Mouse (Mus musculus) midbrain, embryonic 10.5 days (tissue): Measurements from ENCODE around the gene Zfp426. TPM values are rescaled to one million over a fixed set of nuclear protein-coding genes. Genes with fewer than 3 reads are reported as not detected.

Source experiments
- DNase-seq: peaks from one replicate; pipeline ENCODE4 v3.0.0-alpha.2; 2017; ENCODE audit warnings: low spot score
- H3K27ac ChIP-seq: fragments of 300-500 bp; sonication (generic); replicated peaks from 2 replicates; pipeline ENCODE4 v1.5.1; 2016; ENCODE audit warnings: mild to moderate bottlenecking
- H3K27me3 ChIP-seq: fragments of 300-500 bp; sonication (generic); 2 replicates; pipeline ENCODE4 v1.6.1; 2016; ENCODE audit warnings: low read depth, mild to moderate bottlenecking; ENCODE audit not compliant: poor library complexity, severe bottlenecking
- H3K36me3 ChIP-seq: fragments of 300-500 bp; sonication (generic); 2 replicates; pipeline ENCODE4 v1.6.1; 2016; ENCODE audit warnings: mild to moderate bottlenecking, moderate library complexity
- H3K4me1 ChIP-seq: fragments of 300-500 bp; sonication (generic); 2 replicates; pipeline ENCODE4 v1.6.1; 2016
- H3K4me3 ChIP-seq: fragments of 300-500 bp; sonication (generic); 2 replicates; pipeline ENCODE4 v1.5.1; 2016; ENCODE audit warnings: mild to moderate bottlenecking, moderate library complexity
- H3K9me3 ChIP-seq: fragments of 300-500 bp; sonication (generic); replicated peaks from 2 replicates; pipeline ENCODE4 v1.6.1; 2016; ENCODE audit warnings: mild to moderate bottlenecking
- WGBS: fragments of 180-500 bp; shearing (Covaris S2); methylation state at CpG from one replicate; pipeline ENCODE4 v1.1.7; 2016; 5-methylcytosine and 5-hydroxymethylcytosine counted together
- polyA plus RNA-seq: library from polyadenylated mRNA; unstranded; fragments of >200 nt; fragmentation: Nextera tagmentation; extraction: Ambion mirVana; gene quantifications from 2 replicates; pipeline ENCODE4 v1.2.1, GENCODE M21; 2016

Zfp426 gene
- polyA plus RNA-seq, 1 experiment from 2014 or later: 27.3 TPM

- DNase-seq: no peak
- Histone ChIP-seq H3K9me3 (no peaks in the 10 kb centered on the region), H3K27ac (no peak overlapping the region), H3K4me3 (no peak overlapping the region), H3K27me3 (no peaks in the 10 kb centered on the region), H3K4me1 (no peaks in the 10 kb centered on the region), H3K36me3 (peaks cover 96% of the 10 kb centered on the region)
- WGBS: 90% methylated on average over 3 of the region's 3 CpGs
Measured at GRCm38 (mm10) chr9:20509676-20510075, 17.1 kb upstream of the Zfp426 start.

DNA sequence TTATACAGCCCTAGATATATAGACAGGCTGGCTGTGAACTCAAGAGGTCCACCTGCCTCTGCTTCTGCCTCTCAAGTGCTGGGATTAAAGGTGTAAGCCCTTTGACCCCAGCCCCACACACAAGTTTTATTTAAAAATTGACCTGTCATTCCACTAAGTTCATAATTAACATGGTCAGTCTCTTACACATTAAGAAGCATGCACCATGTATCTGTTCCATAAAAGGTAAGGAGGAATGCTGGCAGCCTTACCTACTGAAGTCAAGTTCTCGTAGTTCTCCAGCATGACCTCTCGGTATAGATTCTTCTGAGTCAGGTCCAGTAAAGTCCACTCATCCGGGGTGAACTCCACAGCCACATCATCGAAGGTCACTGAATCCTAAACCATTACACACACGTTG is 12.3 kb upstream of the Zfp426 start:
- Histone ChIP-seq H3K4me3 (no peak overlapping the region), H3K36me3 (peaks cover 97% of the 10 kb centered on the region), H3K4me1 (no peaks in the 10 kb centered on the region), H3K27ac (no peak overlapping the region), H3K9me3 (no peaks in the 10 kb centered on the region), H3K27me3 (no peaks in the 10 kb centered on the region)
- no peak for DNase-seq
- 90% methylated on average over 5 of the region's 5 CpGs for WGBS

GRCm38 (mm10) chr9:20493281-20493680 is 735 bp upstream of the Zfp426 start:
- H3K27ac ChIP-seq: peak overlapping the region; percentile 94
- H3K27me3 ChIP-seq: no peaks in the 10 kb centered on the region
- H3K4me1 ChIP-seq: peaks cover 22% of the 10 kb centered on the region
- H3K36me3 ChIP-seq: peaks cover 63% of the 10 kb centered on the region
- peak overlapping the region; percentile 91 for H3K4me3 ChIP-seq
- H3K9me3 ChIP-seq: no peaks in the 10 kb centered on the region
- 12% methylated on average over 9 of the region's 9 CpGs for WGBS
- no peak for DNase-seq

DNA sequence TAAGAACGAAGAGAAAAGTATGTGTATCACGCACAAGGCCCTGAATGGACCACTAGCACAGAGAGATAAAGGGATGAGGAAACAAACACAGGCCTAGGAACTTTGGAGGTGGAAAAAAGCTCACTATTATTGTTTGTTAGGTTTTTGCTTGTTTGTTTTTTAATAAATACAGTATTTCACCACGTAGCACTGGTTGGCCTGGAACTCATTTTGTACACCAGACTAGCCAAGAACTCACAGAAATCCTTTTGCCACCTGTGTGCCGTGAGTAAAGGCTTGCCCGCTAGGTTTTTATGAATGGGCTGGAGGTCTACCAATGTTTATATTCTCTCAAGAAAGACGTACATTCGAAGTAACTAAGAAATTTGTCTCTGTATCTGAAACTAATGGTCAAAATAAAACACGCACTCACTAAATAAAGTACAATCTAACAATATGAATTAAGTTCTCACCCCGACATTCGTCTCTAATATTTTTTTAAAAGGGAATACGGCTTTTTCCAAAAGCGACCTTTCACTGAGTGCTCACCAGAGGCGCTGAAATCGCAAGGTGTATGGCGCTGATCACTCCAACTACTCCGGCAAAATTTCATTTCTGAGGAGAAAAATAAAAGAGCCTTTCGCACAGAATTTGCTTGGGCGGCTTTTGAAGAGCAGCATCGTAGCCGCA is 554 bp downstream of the Zfp426 start:
- Histone ChIP-seq H3K36me3 (peaks cover 60% of the 10 kb centered on the region), H3K4me1 (peaks cover 22% of the 10 kb centered on the region), H3K9me3 (no peaks in the 10 kb centered on the region), H3K27me3 (no peaks in the 10 kb centered on the region), H3K4me3 (peak overlapping the region; percentile 91), H3K27ac (peak overlapping the region; percentile 94)
- no peak for DNase-seq
- 14% methylated on average over 20 of the region's 20 CpGs for WGBS

GRCm38 (mm10) chr9:20489536-20489935 is 3.0 kb downstream of the Zfp426 start:
- Histone ChIP-seq H3K4me3 (no peak overlapping the region), H3K4me1 (peaks cover 22% of the 10 kb centered on the region), H3K27ac (no peak overlapping the region), H3K36me3 (peaks cover 61% of the 10 kb centered on the region), H3K9me3 (no peaks in the 10 kb centered on the region), H3K27me3 (no peaks in the 10 kb centered on the region)
- DNase-seq: no peak
- 95% methylated on average over 5 of the region's 5 CpGs for WGBS

DNA sequence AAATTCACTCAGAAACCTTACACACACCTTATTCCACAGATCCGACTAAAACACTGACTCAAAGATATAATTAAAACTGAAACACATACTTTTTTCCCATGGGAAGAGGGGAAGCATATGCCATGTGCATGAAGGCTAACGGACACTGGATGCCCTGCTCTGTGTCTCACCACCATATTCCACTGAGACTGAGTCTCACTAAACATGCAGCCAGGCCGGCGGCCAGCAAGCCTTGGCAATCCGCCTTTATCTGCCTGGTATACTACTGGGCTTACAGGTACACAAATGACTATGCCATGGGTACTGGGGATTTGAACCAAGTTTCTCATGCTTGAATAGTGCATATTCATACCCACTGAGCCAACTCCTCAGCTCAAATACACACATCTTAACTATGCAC is 13.2 kb downstream of the Zfp426 start:
- no peak overlapping the region for H3K4me3 ChIP-seq
- H3K27me3 ChIP-seq: no peaks in the 10 kb centered on the region
- H3K36me3 ChIP-seq: peaks cover 100% of the 10 kb centered on the region
- no peak overlapping the region for H3K27ac ChIP-seq
- no peaks in the 10 kb centered on the region for H3K4me1 ChIP-seq
- no peaks in the 10 kb centered on the region for H3K9me3 ChIP-seq
- WGBS: 89% methylated on average over 5 of the region's 5 CpGs
- no peak for DNase-seq

DNA sequence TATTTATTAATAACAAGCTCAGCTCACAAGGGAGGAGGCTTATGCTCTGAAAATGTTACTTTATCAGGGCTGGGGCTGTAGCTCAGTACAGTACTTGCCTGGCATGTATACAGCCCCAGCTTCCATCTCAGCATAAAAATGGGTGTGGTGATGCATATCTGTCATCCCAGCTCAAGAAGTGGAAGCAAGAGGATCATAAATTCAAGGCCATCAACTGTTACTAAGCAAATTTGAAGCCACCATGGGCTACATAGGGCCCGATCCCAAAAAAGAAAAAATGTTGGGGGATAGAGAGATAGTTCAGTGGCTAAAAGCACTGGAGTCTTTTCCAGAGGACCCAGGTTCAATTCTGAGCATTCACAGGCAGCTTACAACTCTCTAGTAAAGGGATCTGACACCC is 15.9 kb downstream of the Zfp426 start:
- Histone ChIP-seq H3K4me3 (no peak overlapping the region), H3K27ac (no peak overlapping the region), H3K9me3 (peaks cover 3% of the 10 kb centered on the region; the same call in 1 of the 2 replicates), H3K36me3 (peaks cover 100% of the 10 kb centered on the region), H3K27me3 (no peaks in the 10 kb centered on the region), H3K4me1 (no peaks in the 10 kb centered on the region)
- WGBS: 93% methylated on average over 1 of the region's 1 CpGs
- no peak for DNase-seq

DNA sequence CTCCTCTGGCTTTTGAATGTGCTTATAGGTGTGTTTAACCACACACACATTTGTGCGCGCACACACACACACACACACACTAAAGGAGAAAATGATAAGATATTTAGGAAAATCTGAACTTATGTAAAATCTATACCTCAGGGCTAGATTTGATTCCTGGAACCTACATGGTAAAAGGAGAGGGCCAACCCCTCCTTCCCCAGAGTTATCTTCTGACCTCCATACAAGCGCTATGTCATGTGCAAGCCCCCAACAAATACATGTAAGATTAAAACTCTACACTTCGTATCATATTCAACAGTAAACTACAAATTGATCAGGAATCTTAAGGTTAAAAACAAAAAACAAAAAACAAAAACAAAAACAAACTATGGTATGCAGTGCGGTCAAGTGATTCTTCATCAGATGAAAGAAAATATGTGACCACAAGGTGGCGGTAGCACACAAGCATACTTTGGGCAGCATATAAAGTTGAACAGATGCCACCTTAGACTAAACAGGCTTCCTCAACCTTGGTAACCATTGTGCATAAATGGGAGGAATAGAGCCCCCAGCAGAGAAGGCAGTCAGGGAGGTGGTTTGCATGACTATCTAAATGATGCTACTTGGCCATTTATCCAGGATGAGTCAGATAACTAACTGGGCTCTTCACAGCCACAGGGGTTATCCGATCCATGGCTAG is 25.6 kb downstream of the Zfp426 start:
- no peak overlapping the region for H3K4me3 ChIP-seq
- H3K9me3 ChIP-seq: peaks cover 31% of the 10 kb centered on the region
- peak; percentile 43 for DNase-seq
- no peaks in the 10 kb centered on the region for H3K4me1 ChIP-seq
- WGBS: 57% methylated on average over 7 of the region's 7 CpGs
- H3K27me3 ChIP-seq: no peaks in the 10 kb centered on the region
- H3K27ac ChIP-seq: no peak overlapping the region
- H3K36me3 ChIP-seq: peaks cover 35% of the 10 kb centered on the region

DNA sequence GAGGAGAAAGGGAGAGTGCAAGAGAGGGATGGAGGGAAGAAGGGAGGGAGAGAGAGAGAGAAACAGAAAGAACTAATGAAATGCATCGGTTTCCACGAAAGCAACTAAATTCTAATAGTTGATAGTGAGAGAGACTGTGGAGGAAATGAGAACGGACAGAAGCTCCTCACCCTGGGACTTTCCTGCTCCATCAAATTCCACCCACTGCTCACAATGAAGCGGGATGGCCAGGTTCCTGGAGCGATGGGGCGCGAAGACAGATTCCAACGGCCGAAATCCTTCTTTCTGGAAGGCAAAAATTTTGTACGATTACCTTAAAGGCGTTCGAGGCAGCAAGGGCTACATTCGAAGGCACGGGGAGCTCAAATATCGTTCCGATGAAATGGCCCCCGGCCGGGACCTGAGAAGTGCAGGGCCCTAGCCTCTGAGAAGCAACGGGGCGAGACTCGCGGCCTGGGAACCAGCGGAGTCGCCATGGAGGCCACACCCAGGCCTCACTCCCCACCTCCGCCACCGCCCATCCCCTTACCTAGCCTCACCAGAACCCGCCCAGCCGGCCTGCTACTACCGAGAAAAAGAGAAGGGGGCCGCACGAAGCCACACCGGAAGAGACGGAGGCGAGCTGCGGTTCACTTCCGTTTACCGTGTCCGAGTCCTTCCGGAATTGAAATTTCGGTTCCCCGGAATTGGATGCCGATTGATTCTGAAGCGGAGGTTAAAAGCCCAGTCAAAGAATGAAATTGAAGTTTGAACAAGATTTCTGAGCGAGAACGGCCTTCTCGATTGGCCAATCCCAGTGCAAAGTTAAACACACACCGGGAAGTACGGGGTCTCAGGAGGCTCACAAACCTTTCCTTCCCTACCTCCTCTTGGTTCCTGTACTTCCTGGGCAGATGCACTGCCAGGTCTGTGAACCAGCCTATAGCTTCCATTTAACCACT is 32.9 kb downstream of the Zfp426 start, which contains the start of gene Zfp26:
Zfp26 (minus strand) TSS at position 786 of the 941 bp plus-strand sequence.
- DNase-seq: peak; percentile 78
- Histone ChIP-seq H3K27me3 (no peaks in the 10 kb centered on the region), H3K27ac (peak within 1 kb of the TSS; percentile 94), H3K36me3 (peaks cover 40% of the 10 kb centered on the region), H3K9me3 (no peaks in the 10 kb centered on the region), H3K4me3 (peak within 1 kb of the TSS; percentile 86), H3K4me1 (peaks cover 16% of the 10 kb centered on the region)
- WGBS: under 1% methylated on average over 48 of the region's 48 CpGs

DNA sequence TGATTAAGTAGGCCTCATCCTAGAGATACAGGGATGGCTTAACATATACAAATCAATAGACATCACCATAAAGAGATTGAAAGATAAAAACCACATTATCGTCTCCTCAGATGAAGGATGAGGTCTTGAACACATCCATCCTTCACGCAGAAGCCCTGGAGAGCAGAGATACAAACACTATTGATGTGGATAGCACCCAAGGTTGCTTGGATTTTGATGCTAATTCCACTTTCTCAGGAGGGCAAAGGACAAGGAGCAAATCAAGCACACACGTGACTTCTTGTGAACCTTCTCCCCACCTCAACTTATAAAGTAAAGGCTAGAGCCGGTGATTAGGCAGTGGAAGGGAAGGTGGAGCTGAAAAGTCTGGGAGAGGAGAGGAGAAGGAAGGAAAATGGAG is 38.9 kb downstream of the Zfp426 start:
- no peak for DNase-seq
- H3K36me3 ChIP-seq: peaks cover 95% of the 10 kb centered on the region
- H3K27me3 ChIP-seq: no peaks in the 10 kb centered on the region
- no peak overlapping the region for H3K27ac ChIP-seq
- 92% methylated on average over 4 of the region's 4 CpGs for WGBS
- H3K4me1 ChIP-seq: peaks cover 7% of the 10 kb centered on the region
- H3K9me3 ChIP-seq: peaks cover 3% of the 10 kb centered on the region; the same call in 1 of the 2 replicates
- no peak overlapping the region for H3K4me3 ChIP-seq

DNA sequence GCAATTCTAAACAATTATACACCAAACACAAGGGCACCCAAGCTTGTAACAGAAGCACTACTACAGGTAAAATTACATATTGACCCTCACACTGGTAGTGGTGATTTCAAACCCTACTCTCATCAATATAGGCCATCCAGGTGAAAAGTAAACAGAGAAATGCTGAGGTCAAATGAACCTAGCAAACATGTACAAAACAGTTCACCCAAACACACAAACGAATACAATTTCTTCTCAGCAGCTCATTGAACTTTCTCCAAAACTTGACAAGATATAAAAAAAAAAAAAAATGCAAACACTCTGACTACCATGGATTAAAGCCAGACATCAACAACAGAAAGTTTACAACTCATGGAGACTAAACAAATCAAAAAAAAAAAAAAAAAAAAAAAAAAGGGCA is 41.1 kb downstream of the Zfp426 start:
- no peak for DNase-seq
- Histone ChIP-seq H3K4me1 (no peaks in the 10 kb centered on the region), H3K4me3 (no peak overlapping the region), H3K36me3 (peaks cover 95% of the 10 kb centered on the region), H3K27me3 (no peaks in the 10 kb centered on the region), H3K9me3 (peaks cover 3% of the 10 kb centered on the region; the same call in 1 of the 2 replicates), H3K27ac (no peak overlapping the region)
- 93% methylated on average over 1 of the region's 1 CpGs for WGBS

GRCm38 (mm10) chr9:20443183-20443783 is 49.3 kb downstream of the Zfp426 start:
- DNase-seq: no peak
- Histone ChIP-seq H3K27ac (no peak overlapping the region), H3K36me3 (peaks cover 97% of the 10 kb centered on the region), H3K9me3 (peaks cover 12% of the 10 kb centered on the region), H3K4me1 (no peaks in the 10 kb centered on the region), H3K27me3 (no peaks in the 10 kb centered on the region), H3K4me3 (no peak overlapping the region)
- WGBS: 92% methylated on average over 4 of the region's 4 CpGs
